Mouse (Mus musculus): Measurements from ENCODE around the gene Kcnip1.

DNA sequence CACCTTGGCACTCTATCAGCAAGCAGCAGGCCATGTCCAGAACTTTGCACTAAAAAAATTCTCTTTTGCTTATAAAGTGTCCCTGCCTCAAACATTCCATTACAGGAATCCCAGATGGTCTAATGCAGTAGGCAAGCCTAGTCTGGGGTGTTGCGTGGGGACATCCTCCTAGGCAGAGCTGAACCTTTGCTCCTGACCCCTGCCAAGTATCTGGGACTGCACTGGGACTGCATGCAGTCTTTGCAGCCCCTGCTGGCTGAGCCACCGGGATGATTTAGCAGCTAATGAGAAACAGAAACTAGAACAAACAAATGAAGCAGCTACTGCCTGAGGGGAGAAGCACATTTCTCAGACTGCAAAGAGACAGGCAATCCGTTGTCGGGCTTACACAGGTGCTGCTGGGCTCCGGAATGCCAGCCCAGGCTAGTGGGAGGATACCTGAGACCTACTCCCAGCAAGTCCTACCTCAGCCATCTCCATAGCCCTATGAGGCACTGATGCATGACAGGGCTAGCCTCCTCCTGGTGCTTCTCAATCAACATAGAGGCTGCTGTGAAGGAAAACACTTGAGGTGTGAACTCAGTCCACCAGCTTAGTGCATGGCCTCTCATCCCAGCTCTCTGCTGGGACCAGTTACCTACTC is 174.0 kb downstream of the Kcnip1 start:
- TF ChIP-seq HCFC1 (IDR thresholded peaks at IDR 0.05; ENCODE audit: low read depth, low read length): no peak
- no peak for TF ChIP-seq MAZ (IDR thresholded peaks at IDR 0.05; ENCODE audit: low read depth, low read length)
- no peak for TF ChIP-seq MAX (IDR thresholded peaks at IDR 0.05; ENCODE audit: low read length)
- no peak for TF ChIP-seq POLR2A (IDR thresholded peaks at IDR 0.05; ENCODE audit: low read depth, low read length)
